Mouse (Mus musculus) kidney, adult 2 months (tissue): Measurements from ENCODE around the gene Cachd1.

Experiments used
- CTCF ChIP-seq: fragments of 200-500 bp; conservative IDR thresholded peaks from 2 replicates; pipeline ENCODE4 v1.5.1; 2011; ENCODE audit warnings: low read depth, mild to moderate bottlenecking, control low read depth, low read length, moderate library complexity, mixed read lengths; ENCODE audit not compliant: insufficient read depth, insufficient read length
- POLR2A ChIP-seq: fragments of 200-500 bp; IDR thresholded peaks from one replicate; pipeline ENCODE4 v1.6.1; 2011; ENCODE audit warnings: low read depth, low read length, control low read depth

DNA sequence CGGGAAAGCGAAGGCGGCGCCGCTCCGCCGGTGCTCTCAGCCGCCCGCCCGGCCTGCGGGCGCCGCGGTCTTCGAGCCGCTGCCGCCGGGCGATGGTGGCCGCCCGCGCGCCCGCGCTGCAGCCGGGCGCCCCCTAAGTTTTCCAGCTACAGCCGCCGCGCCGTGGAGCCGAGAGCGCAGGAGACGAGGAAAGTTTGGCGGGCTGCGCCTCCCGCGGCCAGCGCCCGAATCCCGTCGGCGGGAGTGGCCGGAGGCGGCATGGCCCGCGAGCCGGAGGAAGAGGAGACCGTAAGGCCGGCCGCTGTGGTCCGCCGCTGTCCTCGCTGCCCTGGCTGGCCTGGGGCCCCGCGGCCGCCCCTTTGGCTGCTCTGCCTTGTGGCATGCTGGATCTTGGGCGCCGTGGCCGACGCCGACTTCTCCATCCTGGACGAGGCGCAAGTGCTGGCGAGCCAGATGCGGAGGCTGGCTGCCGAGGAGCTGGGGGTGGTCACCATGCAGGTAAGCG, 448 bp downstream of the Cachd1 start:
- no peak for TF ChIP-seq POLR2A
- no peak for TF ChIP-seq CTCF
